Comparison of ENCODE assay signal across 8 mouse cellular contexts in genomic region chr12:41438446-41438845, GRCm38 (mm10). TPM values are rescaled to one million over a fixed set of nuclear protein-coding genes. Genes with fewer than 3 reads are reported as not detected.
DNase-seq lines count a peak whose midpoint lies in the region; ATAC-seq and TF ChIP-seq lines count a peak whose summit lies in the region.

No protein-coding gene starts in this region.

- no peak overlapping the region for H3K27ac ChIP-seq in limb, embryonic 11.5 days (replicated peaks; ENCODE audit: low read depth, low read length)
- H3K27ac ChIP-seq in limb, embryonic 10.5 days = no peak overlapping the region
- H3K27ac ChIP-seq in heart, embryonic 15.5 days = no peak overlapping the region
- H3K27ac ChIP-seq in liver, postnatal 0 days (ENCODE audit: low read depth) = no peak overlapping the region
- no peak overlapping the region for H3K27ac ChIP-seq in midbrain, embryonic 11.5 days (ENCODE audit: low read depth, low read length)

- TF ChIP-seq CTCF in liver, postnatal 0 days (IDR thresholded peaks at IDR 0.05; ENCODE audit: low read depth) = no peak

- no peak for ATAC-seq in limb, embryonic 11.5 days (ENCODE audit: insufficient number of reproducible peaks, low FRiP score, low TSS enrichment, low read depth)
- ATAC-seq in heart, embryonic 15.5 days (replicated peaks; ENCODE audit: insufficient number of reproducible peaks, insufficient read depth, low FRiP score, low read depth) = peak; percentile 77
- ATAC-seq in liver, postnatal 0 days = peak; percentile 48; the same call in 1 of the 2 replicates
- no peak for ATAC-seq in midbrain, embryonic 11.5 days (ENCODE audit: low FRiP score)

- no peak overlapping the region for H3K4me3 ChIP-seq in limb, embryonic 11.5 days (ENCODE audit: low read depth, low read length)
- H3K4me3 ChIP-seq in limb, embryonic 10.5 days = no peak overlapping the region
- no peak overlapping the region for H3K4me3 ChIP-seq in heart, embryonic 15.5 days
- no peak overlapping the region for H3K4me3 ChIP-seq in liver, postnatal 0 days (ENCODE audit: low read depth, low read length)
- no peak overlapping the region for H3K4me3 ChIP-seq in midbrain, embryonic 11.5 days (ENCODE audit: low read depth, low read length)

- no peak overlapping the region for H3K9ac ChIP-seq in limb, embryonic 11.5 days (ENCODE audit: low read length)
- no peak overlapping the region for H3K9ac ChIP-seq in heart, embryonic 15.5 days
- H3K9ac ChIP-seq in liver, postnatal 0 days (replicated peaks) = no peak overlapping the region
- no peak overlapping the region for H3K9ac ChIP-seq in midbrain, embryonic 11.5 days (ENCODE audit: low read length)

- no peak for TF ChIP-seq EP300 in liver, postnatal 0 days (IDR thresholded peaks at IDR 0.05; ENCODE audit: low read depth)

- 34% methylated on average over 4 of the region's 4 CpGs for WGBS in limb, embryonic 11.5 days
- WGBS in limb, embryonic 10.5 days = 61% methylated on average over 4 of the region's 4 CpGs
- WGBS in heart, embryonic 15.5 days = 35% methylated on average over 4 of the region's 4 CpGs
- 44% methylated on average over 4 of the region's 4 CpGs for WGBS in liver, postnatal 0 days (ENCODE audit: insufficient replicate concordance)
- 76% methylated on average over 4 of the region's 4 CpGs for WGBS in midbrain, embryonic 11.5 days

- H3K4me2 ChIP-seq in limb, embryonic 11.5 days (ENCODE audit: low read depth, severe bottlenecking) = no peak overlapping the region
- no peak overlapping the region for H3K4me2 ChIP-seq in heart, embryonic 15.5 days
- no peak overlapping the region for H3K4me2 ChIP-seq in liver, postnatal 0 days (ENCODE audit: low read depth, low read length)
- no peak overlapping the region for H3K4me2 ChIP-seq in midbrain, embryonic 11.5 days

- DNase-seq in limb, embryonic 11.5 days (ENCODE audit: low spot score) = peak; percentile 55
- no peak for DNase-seq in limb, embryonic 10.5 days (ENCODE audit: low spot score)
- peak; percentile 15 for DNase-seq in cerebellum, adult 11-12 months
- peak; percentile 40 for DNase-seq in liver, postnatal 0 days
- DNase-seq in ovary, adult 18-20 months (ENCODE audit: low spot score) = no peak
- DNase-seq in midbrain, embryonic 11.5 days (ENCODE audit: low spot score, missing footprints) = no peak
- no peak for DNase-seq in B cell, adult 2 months

- H3K36me3 ChIP-seq in limb, embryonic 11.5 days (ENCODE audit: control insufficient read depth, insufficient read depth, low read length) = no peaks in the 10 kb centered on the region
- H3K36me3 ChIP-seq in limb, embryonic 10.5 days = no peaks in the 10 kb centered on the region
- no peaks in the 10 kb centered on the region for H3K36me3 ChIP-seq in heart, embryonic 15.5 days
- H3K36me3 ChIP-seq in liver, postnatal 0 days (replicated peaks; ENCODE audit: insufficient read depth, low read length) = no peaks in the 10 kb centered on the region
- no peaks in the 10 kb centered on the region for H3K36me3 ChIP-seq in midbrain, embryonic 11.5 days (ENCODE audit: control insufficient read depth, insufficient read depth, low read length)

- H3K27me3 ChIP-seq in limb, embryonic 11.5 days (ENCODE audit: control insufficient read depth, insufficient read depth, low read length) = no peaks in the 10 kb centered on the region
- no peaks in the 10 kb centered on the region for H3K27me3 ChIP-seq in limb, embryonic 10.5 days (ENCODE audit: low read depth, poor library complexity, severe bottlenecking)
- H3K27me3 ChIP-seq in heart, embryonic 15.5 days = no peaks in the 10 kb centered on the region
- no peaks in the 10 kb centered on the region for H3K27me3 ChIP-seq in liver, postnatal 0 days (ENCODE audit: insufficient read depth, low read length)
- no peaks in the 10 kb centered on the region for H3K27me3 ChIP-seq in midbrain, embryonic 11.5 days (ENCODE audit: control insufficient read depth, insufficient read depth, low read length)

- no peaks in the 10 kb centered on the region; the same call in 1 of the 2 replicates for H3K4me1 ChIP-seq in limb, embryonic 11.5 days (ENCODE audit: control insufficient read depth, insufficient read depth, low read length)
- peaks cover 11% of the 10 kb centered on the region for H3K4me1 ChIP-seq in limb, embryonic 10.5 days
- peaks cover 5% of the 10 kb centered on the region; the same call in 1 of the 2 replicates for H3K4me1 ChIP-seq in heart, embryonic 15.5 days (replicated peaks)
- no peaks in the 10 kb centered on the region for H3K4me1 ChIP-seq in liver, postnatal 0 days (ENCODE audit: insufficient read depth)
- H3K4me1 ChIP-seq in midbrain, embryonic 11.5 days (ENCODE audit: control insufficient read depth, insufficient read depth, low read length) = no peaks in the 10 kb centered on the region; the same call in 1 of the 2 replicates

- no peaks in the 10 kb centered on the region for H3K9me3 ChIP-seq in limb, embryonic 11.5 days (ENCODE audit: control insufficient read depth, low read length)
- H3K9me3 ChIP-seq in limb, embryonic 10.5 days (replicated peaks) = no peaks in the 10 kb centered on the region
- H3K9me3 ChIP-seq in heart, embryonic 15.5 days (replicated peaks) = no peaks in the 10 kb centered on the region
- no peaks in the 10 kb centered on the region for H3K9me3 ChIP-seq in liver, postnatal 0 days (ENCODE audit: low read length)
- H3K9me3 ChIP-seq in midbrain, embryonic 11.5 days (ENCODE audit: control insufficient read depth, low read length) = no peaks in the 10 kb centered on the region

RNA-seq across cellular contexts. Expression of gene Lrrn3, which starts 47.8 kb away (rescaled TPM):
- 6.4 and 7.4 TPM in 2 replicates for polyA plus RNA-seq in limb, embryonic 11.5 days (2014; fragmentation: Nextera tagmentation; extraction: Ambion mirVana)
- polyA plus RNA-seq in limb, embryonic 10.5 days (2016; fragmentation: Nextera tagmentation; extraction: Ambion mirVana) = 1.3 and 1.9 TPM in 2 replicates
- polyA plus RNA-seq in heart, embryonic 15.5 days (2015; fragmentation: Nextera tagmentation; extraction: Ambion mirVana) = 3.2 and 4.3 TPM in 2 replicates
- polyA plus RNA-seq in liver, postnatal 0 days (2015; fragmentation: Nextera tagmentation; extraction: Ambion mirVana) = 0.89 and 1.2 TPM in 2 replicates
- polyA plus RNA-seq in midbrain, embryonic 11.5 days (2014; fragmentation: Nextera tagmentation; extraction: Ambion mirVana) = 30.5 and 33.9 TPM in 2 replicates

Comparison
In these comparisons a context has a peak if more than half of its experiments do, and no peak if none do; other contexts are left out.
1. DNase-seq: peak in limb, embryonic 11.5 days (single experiment), cerebellum, adult 11-12 months (single experiment) and liver, postnatal 0 days (single experiment); none in limb, embryonic 10.5 days (single experiment), ovary, adult 18-20 months (single experiment), midbrain, embryonic 11.5 days (single experiment) and B cell, adult 2 months (0 of 2).
2. ATAC-seq: peak in heart, embryonic 15.5 days (single experiment) and liver, postnatal 0 days (single experiment); none in limb, embryonic 11.5 days (single experiment) and midbrain, embryonic 11.5 days (single experiment).